Mouse (Mus musculus) small intestine, adult 2 months (tissue): ENCODE measurements around the gene Fh1.

Experiments used
- CTCF ChIP-seq: fragments of 200-500 bp; IDR thresholded peaks from 2 replicates; pipeline ENCODE4 v1.5.1; 2012; ENCODE audit warnings: low read depth, mild to moderate bottlenecking, control low read depth, inconsistent platforms, low read length, moderate library complexity, mixed read lengths; ENCODE audit not compliant: insufficient replicate concordance, insufficient read length; ENCODE audit errors: extremely low read depth
- POLR2A ChIP-seq: fragments of 200-500 bp; IDR thresholded peaks from 2 replicates; pipeline ENCODE4 v1.6.1; 2012; ENCODE audit warnings: low read depth, mild to moderate bottlenecking, control low read depth, inconsistent platforms, low read length, moderate library complexity

GRCm38 (mm10) chr1:175623656-175624055, 1.8 kb downstream of the Fh1 start:
- TF ChIP-seq CTCF (no peak), POLR2A (no peak)
